Mouse (Mus musculus) 3T3-L1 (cell line): ENCODE data around the gene Cox7b.
"Not testable (repeated sequence)": the region's sequence is repeated elsewhere in the genome, so short reads cannot be mapped to it uniquely, and the experiment has no call there.

Experiments used
- DNase-seq: peaks from one replicate; pipeline ENCODE4 v3.0.0-alpha.2; 2015; ENCODE audit warnings: low read depth, low spot score

Gene Cox7b

DNA sequence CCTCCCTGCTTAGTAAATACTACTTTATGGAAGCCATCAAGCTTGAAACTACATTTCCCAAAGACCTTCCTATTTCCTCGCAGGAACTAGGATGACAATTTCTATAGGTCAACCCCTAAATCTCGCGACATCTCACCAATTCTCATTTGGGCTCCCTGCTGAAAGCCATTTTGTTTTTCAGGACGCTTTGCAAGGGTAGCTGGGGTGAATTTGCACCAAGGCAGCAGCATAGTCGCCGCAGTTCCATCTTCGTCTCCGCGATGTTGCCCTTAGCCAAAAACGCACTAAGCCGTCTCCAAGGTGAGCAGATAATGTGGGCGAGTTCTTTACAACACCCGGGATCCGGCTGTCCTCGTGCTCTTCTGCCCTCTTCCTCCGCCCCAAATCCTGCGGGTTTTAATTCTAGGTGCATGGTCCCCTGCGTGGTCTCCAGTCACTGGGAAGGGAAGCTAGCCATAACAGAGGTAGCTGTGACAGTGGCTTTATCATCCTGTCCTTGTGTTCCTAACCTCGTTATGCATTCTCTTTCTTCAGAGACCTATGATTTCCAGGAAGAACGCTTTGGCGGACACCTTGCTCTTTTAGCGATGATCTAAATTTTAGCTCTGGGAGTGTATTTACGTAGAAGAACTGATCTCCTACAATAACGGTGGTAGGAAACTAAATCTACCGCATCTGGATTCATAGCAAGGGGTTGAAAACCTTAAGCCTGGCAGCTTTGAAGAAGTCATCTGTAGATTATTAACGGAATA lies at the start of gene Cox7b:
TSS of gene Cox7b (plus strand) at position 130 of the 752 bp plus-strand sequence.
- peak; percentile 95 for DNase-seq

DNA sequence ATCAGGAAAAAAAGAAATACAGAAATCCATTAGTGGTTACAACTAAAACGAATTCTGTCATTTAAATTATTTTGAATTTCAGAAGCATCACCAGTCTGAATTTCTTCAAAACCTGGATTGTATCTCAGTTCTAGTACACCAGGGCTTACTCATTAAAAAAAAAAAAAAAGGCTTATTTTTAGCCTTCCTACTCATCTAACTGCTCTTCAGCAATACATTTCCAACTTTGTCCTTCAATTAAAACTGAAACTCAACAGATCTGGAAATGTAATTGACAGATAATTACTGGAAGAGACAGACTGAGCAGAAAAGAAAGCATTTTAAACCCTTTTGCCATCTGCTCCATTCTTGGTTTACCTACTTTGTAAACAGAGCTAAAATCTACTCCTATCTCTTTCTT lies 13.9 kb upstream of the Cox7b start:
- no peak for DNase-seq

DNA sequence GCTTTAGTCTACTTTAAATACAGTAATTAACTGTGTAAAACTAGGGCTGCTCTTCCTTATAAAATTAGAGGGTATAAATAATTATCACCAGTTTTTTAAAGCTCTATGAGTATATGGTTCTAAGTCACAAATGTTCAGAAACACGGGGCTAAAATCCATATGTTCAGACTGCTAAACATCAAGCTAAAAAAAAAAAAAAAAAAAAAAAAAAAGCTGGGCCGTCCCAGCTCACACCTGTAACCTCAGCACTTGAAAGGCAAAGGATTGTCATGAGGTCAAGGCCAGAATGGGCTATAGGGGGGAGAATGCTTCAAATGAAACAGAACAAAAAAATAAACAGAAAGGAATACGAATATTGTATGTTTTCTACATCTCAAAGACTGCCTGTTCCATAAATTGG lies 4.7 kb upstream of the Cox7b start:
- DNase-seq = no peak

DNA sequence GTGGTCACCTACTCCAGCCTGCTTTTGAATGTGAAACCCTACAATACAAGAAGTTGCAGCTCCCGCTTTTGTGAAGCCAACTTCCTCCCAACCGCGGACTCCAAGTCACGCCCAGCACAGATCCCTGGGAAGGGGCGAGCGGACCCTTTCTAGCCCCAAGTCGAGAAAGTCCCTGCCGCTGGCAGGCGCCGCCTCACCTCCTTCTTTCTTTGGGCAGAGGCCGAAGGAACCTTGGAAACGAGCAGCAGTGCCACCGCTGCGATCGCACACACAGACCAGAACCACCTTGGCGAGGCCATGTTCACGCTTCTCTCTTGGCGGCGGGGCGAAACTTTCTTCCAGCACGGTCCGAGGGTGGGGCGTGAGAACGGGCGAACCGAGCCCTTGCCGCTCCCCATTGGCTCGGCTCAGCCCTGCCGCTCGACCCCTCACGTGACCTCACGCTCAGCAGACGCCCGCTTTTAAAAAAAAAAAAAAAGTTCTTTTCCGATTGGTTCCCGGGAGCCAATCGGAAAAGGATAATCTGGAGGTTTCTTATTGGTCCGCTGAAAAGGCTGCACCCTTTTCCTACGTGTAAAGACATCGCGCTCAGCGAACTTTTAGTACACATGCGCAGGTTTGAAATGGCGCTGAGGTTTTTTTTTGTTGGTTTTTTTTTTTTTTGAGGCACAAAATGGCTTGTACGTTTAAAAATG lies 3.9 kb upstream of the Cox7b start, which contains the start of gene Magt1:
TSS of gene Magt1 (minus strand) at position 442 of the 695 bp plus-strand sequence.
- DNase-seq = peak; percentile 92

DNA sequence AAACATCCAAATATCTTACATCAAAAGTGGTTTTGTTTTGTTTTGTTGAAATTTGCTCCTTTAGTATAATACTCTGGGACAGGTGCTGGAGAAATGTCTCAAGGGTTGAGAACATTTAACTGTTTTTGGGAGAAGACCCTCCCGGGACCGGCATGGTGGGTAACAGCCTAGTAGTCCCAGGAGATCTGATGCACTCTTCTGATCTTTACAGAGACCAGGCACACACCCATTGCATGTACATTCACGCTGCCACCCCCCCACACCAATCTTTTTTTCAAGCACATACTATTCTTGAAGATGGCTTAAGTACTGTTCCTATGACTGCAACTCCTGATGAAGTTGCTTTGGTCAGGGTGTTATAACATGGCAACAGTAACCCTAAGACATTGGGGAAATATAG lies 2.9 kb upstream of the Cox7b start:
- DNase-seq = no peak

DNA sequence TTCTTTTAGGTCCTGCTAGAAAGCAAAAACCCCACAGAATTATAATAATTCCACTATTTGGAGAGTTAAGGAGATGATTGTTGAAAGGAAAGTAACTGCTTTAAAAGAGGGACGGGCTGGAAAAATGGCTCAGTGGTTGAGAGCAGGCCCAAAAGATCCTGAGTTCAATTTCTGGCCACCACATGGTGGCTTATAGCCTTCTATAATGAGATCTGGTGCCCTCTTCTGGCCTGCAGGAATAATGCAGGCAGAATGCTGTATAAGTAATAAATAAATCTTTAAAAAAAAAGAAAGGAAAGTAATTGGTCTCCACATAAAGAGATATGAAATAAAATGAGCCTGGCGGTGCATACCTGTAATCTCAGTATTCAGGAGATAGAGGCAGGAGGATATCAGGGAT lies 2.3 kb upstream of the Cox7b start:
- peak; percentile 84 for DNase-seq

DNA sequence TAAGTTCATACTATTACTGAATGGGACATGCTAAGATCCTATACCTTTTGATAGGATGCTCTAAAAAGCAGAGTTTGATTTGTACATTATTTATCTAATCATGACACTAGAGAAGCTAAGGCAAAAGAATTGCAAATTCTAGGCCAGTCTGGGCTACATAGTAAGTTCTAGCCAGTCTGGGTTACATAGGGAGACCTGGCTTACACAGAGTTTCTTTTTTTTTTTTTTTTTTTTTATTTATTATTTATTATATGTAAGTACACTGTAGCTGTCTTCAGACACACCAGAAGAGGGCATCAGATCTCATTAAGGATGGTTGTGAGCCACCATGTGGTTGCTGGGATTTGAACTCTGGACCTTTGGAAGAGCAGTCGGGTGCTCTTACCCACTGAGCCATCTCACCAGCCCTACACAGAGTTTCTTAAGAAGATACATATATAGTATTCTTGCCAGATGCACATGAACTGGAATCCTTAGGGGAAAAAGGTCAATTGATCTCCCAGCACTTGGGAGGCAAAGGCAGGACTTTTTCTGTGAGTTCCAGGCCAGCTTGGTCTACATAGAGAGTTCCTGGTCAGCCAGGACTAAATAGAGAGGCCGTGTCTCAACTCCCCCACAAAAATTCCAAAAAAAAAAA lies 641 bp upstream of the Cox7b start:
- DNase-seq = not testable (repeated sequence)

DNA sequence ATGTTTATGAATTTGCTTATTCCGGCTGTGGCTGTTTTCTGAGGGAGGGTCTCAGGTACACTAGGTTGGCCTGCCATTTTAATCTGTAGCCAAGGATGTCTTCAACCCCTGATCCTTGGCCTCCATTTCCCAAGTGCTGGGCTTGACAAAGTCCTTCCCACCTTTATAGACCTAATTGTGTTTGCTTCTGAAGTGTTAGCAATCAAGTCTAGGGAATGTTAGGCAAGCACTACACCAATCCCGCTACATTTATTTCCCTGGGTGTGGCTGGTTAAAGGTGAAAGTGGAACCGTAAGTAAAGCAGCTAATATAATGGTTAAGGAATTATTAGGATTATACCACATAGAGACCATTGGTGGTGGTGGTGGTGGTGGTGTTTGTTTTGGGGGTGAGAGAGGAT lies 1.6 kb downstream of the Cox7b start:
- DNase-seq = no peak

DNA sequence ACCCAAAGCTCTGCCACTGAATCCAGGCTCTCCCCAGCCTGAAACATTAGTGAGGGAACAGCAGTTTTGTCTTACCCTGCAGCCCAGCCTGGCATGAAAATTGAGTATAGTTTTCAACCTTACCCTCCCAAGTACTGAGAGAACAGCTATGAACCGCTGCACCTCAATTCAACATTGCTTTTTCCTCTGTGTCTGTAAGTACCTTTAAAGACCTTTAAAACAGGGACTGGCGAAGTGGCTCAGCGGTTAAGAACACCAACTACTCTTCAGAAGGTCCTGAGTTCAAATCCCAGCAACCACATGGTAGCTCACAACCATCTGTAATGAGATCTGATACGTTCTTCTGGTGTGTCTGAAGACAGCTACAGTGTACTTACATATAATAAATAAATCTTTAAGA lies 2.0 kb downstream of the Cox7b start:
- no peak for DNase-seq

DNA sequence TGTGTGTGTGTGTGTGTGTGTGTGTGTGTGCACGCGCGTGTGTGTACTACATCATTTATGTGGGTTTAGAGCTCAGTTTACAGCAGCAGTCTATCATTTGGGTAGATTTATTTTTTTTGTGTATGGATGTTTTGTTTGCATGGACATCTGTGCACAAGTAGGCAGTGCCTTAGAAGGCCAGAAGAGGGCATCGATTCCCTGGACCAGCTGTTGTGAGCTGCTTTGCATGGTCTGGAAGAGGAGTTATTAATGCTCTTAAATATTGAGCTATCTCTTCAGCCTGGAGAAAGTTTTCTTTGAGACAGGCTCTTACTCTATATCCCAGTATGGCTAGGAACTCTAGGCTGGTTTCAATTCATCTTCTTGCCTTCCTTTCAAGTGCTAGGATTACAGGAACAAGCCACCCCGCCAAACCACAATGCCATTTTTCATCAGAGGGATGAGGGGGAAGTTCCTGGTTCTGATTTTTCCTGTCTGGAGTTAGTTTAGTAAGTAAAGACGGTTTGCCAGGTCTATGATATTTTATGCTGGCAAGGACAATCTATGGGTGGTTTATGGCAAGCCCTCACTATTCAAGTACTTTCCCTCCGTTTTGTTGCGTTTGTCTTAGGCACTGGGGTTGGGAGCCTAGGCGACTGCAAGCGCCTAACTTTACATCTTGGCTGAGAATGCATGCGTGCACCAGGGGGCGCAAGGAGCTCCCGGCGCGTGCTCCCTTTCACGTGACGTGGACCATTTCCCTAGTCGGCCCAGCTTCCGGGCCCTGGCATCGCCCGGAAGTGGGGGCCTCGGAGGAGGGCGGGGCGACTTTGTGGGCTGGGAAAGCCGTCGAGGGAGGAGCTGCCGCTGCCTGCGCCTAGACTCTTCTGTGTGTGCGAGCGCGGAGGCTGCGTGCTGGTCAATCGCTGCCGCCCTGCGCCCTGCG lies 11.2 kb downstream of the Cox7b start, which contains the start of gene Atp7a:
TSS of gene Atp7a (plus strand) at position 859 of the 925 bp plus-strand sequence.
- DNase-seq = peak; percentile 92

DNA sequence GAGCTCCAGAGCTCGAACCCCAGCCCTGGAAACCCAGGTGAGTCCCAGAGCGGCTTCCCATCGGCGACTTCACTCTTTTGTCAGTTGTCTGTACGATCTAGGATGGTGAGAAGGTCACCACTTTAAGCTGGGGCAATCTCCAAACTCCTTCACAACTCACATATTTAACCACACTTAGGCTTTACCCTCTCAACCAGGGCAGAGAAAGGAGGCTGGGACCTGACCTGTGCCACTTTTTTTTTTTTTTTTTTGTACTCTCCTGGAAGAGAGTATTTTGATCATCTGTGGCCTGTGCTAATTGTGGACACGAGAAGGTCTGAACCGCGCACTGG lies 11.8 kb downstream of the Cox7b start:
- DNase-seq = no peak

DNA sequence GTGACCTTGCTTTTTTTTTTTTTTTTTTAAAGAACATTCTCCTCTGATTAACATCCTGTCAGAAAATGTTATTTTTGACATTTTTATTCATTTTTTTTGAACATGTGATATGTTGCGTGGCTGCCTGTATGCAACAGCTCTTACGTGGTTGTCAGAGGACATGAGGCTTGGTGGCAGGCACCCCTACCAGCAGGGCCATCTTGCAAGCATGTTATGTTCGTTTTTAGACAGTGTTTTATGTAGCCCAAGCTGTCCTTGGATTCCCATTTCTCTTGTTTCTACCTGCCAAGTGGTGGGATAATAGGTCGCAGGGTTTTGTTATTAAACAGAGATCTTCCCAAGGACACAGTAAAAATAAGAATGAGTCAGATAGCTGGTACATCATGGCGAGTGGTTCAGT lies 14.7 kb downstream of the Cox7b start:
- DNase-seq = no peak

DNA sequence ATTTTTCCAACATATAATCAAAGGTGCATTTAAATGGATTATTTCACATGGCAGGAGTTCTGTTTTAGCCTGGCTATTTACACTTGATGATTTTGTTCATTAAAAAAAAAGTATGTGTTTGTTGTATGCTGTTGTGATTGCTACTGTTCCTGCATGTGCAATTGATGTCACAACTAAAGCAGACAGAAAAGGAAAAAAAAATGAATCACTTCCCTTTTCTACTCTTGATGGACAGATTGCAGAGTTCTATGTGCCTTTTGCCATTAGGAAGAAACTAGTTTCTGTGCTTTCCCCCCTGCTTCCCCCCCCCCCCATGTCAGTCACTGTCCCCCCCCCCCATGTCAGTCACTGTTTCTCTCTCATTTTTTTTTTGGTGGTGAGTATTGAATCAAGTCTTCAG lies 15.6 kb downstream of the Cox7b start:
- DNase-seq = no peak

DNA sequence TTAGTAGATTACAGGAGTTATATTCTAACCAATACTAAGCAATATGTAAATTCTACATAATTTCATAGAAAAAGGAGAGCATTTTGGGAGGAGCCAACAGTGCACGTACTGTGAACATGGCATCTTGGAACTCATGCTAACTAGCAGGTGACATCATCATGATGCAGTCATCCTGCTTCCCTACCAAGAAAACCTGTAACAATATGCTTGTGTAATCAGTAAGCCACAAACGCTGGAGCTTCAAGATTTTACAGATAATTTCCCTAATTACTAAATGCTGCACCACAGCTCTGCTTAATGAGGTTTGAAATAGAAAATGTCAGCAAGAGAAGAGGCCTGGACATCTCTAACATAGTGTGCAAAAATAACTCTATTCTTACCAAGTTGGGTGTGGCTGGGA lies 20.2 kb downstream of the Cox7b start:
- DNase-seq = no peak

DNA sequence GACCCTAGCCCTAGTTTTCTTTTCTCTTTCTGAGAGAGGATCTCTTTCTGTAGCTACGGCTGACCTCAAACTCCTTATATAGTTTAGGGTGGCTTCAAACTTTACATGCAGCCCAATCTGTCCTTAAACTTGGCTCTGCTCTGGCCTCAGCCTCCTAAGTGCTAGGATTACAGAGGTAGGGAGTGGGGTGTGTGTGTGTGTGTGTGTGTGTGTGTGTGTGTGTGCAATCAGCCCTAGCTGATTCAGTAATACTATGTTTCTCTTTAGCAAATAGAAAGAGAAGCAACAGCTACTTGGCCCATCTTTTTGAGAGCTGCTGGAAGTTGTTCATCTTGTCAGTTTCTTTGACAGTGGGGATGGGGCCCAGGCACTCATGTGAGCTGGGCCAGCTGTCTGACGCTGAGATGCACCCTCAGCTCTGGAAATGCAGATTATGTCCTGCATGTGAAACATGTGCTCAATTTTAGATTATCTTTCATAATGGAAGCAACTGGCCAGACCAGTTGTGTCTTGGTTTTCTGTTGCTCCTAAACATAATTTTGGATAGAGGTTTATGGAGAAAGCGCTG lies 21.8 kb downstream of the Cox7b start:
- DNase-seq = no peak

DNA sequence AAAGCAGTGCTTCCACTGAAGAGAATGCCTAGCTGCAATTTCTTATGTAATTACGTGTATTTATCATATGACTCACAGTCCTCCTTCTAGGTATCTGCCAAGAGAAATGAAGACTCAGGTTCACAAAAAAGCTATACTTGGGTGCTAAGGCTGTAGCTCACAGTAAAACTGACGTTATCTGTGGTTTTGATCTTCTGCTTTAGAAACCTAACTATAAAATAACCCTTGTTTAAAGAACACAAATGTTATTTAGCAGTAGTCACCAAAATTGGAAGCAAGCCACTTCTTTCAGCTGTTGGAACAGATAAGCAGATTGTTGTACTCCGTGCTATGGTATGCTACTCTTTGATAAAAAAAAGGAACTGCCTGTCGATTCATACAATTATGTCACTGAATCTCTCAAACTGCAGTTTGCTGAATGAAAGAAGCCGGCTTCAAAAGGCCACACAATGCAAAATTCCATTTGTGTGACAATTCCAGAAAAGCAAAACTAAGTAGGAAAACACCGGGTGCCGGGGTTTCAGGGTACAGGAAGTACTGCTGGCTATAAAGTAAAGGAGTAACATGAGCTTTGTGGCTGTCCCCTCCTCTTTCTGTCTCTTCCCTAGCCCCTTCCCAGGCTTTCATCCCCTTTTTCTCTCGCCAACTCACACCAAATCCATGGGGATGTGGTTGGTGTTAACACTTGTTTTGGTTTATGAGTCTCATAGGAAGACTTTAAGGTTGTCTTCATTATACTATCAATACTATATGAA lies 28.5 kb downstream of the Cox7b start:
- peak; percentile 84 for DNase-seq

DNA sequence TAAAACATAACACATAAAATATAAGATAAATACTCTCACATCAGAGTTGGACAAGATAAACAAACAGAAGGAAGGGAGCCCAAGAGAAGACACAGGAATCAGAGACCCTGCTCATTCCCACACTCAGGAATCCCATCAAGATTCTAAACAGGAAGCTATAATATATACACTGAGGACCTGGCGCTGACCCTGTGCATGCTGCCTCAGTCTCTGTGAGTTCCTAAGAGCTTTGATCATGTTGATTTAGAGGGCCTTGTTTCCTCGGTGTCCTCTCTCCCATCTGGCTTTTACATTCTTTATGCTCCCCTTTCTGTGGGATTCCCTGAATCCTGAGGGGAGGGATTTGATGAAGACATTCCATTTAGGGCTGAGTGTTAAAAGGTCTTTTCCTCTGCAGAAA lies 30.0 kb downstream of the Cox7b start:
- no peak for DNase-seq

DNA sequence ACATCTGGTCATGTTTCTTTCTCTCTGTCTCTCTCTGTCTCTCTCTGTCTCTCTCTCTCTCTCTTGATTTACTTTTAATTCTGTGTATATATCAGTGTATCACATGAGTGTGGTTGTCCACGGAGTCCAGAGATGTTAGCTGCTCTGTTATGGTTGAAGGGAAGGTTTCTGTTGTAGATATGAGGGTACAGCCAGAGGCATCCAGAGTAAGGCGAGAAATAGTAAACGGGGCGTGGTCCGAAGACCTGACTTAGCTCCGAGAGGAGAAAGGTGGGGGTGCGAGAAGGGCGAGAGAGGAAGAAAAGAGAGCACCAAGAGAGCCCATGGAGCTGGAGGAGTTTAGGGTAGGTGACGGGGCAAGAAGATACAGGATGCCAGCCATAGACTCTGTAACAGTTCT lies 30.4 kb downstream of the Cox7b start:
- no peak for DNase-seq

DNA sequence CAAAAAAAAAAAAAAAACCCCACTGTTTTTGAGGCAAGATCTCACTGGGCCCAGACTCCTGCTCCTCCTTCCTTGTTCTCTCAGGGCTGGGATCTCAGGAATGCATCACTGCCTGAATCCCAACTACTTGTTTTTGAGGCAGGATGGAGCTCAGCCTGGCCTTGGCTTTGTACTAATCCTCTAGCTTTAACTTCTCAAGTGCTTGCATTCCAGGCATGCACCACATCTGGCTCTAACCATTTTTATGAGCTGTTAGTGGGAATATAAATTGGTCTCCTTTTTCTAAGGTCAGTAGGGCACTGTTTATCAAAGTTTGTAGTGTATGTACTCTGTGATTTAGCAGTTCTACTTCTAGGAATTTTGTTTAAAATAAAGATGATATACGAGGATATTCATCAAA lies 32.7 kb downstream of the Cox7b start:
- DNase-seq = peak; percentile 43
